Mouse (Mus musculus) ES-Bruce4 (cell line): ENCODE data around the gene Rpl10a.

Experiments used
- CTCF ChIP-seq: IDR thresholded peaks from one replicate; pipeline ENCODE4 v1.8.1; 2011; ENCODE audit warnings: low read depth, low read length
- POLR2A ChIP-seq: IDR thresholded peaks from one replicate; pipeline ENCODE4 v1.8.1; 2011; ENCODE audit warnings: low read length; ENCODE audit not compliant: insufficient read depth

GRCm38 (mm10) chr17:28300850-28301249 lies 27.4 kb upstream of the Rpl10a start:
- TF ChIP-seq CTCF (no peak), POLR2A (no peak)
